Mouse (Mus musculus) central nervous system, embryonic 11.5 days (tissue): ENCODE measurements around the gene Grip2. TPM values are rescaled to one million over a fixed set of nuclear protein-coding genes. Genes with fewer than 3 reads are reported as not detected.

Experiments used
- polyA plus RNA-seq: library from polyadenylated mRNA; depleted of rRNA; stranded (reverse); fragments of >200 nt; gene quantifications from 2 replicates; pipeline ENCODE4 v1.2.3, GENCODE M21; 2012; rRNA removed

Gene Grip2
- 1.8 and 3.0 TPM in 2 replicates for polyA plus RNA-seq

GRCm38 (mm10) chr6:91827016-91827570, at the start of gene Grip2:
TSS of gene Grip2 (minus strand) at chr6:91827250.

Other genes with a start within 250 kb of the Grip2 start
- 36.2 and 51.8 TPM in 2 replicates for gene Slc6a6, start 143.2 kb downstream of the Grip2 start, polyA plus RNA-seq
- 25.9 and 35.8 TPM in 2 replicates for gene Ccdc174, start 50.8 kb upstream of the Grip2 start, polyA plus RNA-seq
- 1.7 and 2.2 TPM in 2 replicates for gene 4930590J08Rik, start 75.6 kb upstream of the Grip2 start, polyA plus RNA-seq
- gene Fgd5, start 151.6 kb upstream of the Grip2 start, polyA plus RNA-seq: 5.7 and 8.0 TPM in 2 replicates